Mouse (Mus musculus) adrenal gland (tissue): ENCODE results near the gene Svep1.

Source experiments
- intact Hi-C: fragments of 180-260 bp; cut with DNase I; formaldehyde crosslinking; loops from one replicate; pipeline ENCODE4 v1.15.1; 2025
- long read RNA-seq, 2 experiments: library from polyadenylated mRNA; unstranded; transcript quantifications; one replicate each; pipeline ENCODE4 v2.0.0; 2020; ENCODE audit warnings: borderline replicate concordance in 1 of 2; ENCODE audit not compliant: insufficient replicate concordance in 1 of 2

Gene Svep1
- long read RNA-seq, experiment 1: 0 reads
- long read RNA-seq, experiment 2, partial matches to known transcripts: 2 of 3 reads
- long read RNA-seq, experiment 2, other reads (novel, unspliced or antisense): 0 of 3 reads

DNA sequence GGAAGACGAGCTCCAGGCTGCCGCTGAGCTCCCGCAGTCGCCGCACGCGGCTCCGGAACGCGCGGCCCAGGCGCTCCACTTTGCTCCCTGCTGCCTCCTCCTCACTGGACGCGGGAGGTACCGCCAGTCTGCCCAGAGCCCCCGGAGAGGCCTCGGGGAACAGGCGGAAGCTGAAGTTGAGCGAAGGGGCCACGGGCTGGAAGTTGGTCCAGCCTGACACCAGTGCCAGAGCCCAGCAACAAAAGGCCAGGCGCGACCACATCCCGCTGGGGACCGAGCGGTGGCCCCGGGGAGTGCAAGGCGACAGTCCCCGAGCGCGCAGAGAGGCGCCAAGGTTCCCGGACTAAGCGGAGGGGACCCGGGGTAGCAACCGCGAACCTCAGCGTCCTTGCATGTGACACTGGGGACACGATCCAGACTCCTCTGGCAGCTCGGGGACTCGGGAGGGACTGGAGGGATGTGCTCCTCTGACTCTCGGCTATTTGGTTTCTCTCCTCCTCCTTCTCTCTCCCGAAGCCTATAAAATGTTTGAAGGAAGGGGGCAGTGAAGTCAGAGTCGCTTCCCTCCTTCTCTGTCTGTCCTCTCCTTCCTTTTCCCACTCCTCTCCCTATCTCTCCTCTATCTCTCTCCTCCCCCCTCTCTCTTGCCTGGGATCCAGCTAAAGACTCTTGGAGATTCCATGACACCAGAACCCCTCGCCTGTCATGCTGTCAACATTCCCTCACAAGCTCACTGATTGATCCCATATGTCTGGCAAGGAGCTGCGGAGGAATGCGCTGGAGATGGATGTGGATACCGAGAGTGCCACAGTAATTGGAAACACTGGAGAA lies at the start of gene Svep1:
Gene Svep1 (minus strand): TSS at position 745 of the 831 bp plus-strand sequence.
- intact Hi-C loops: loop anchor here (5.0 kb wide), 1 partner anchor 124 kb away; no protein-coding TSS in a partner anchor

DNA sequence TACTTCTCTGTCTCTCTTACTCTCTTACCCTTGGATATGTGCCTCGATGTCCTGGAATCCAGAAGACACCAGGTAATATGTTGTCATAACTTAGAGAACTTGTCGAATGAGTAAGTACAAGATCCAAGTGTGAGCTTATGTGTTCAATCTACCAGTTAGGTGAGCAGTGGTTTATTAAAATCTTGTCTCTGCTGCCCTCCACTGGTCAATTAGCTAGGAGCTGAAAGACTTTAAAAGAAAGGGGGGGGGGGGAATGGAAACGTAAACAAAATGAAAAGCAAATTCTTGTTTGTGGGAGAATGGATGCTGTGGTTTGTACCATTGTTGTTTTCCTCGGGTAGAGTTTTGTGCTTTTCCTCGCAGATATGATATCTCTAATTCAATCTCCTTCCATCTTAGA lies 46.8 kb upstream of the Svep1 start:
- intact Hi-C loops: loop anchor here (2.0 kb wide), 1 partner anchor 173 kb away; no protein-coding TSS in a partner anchor

DNA sequence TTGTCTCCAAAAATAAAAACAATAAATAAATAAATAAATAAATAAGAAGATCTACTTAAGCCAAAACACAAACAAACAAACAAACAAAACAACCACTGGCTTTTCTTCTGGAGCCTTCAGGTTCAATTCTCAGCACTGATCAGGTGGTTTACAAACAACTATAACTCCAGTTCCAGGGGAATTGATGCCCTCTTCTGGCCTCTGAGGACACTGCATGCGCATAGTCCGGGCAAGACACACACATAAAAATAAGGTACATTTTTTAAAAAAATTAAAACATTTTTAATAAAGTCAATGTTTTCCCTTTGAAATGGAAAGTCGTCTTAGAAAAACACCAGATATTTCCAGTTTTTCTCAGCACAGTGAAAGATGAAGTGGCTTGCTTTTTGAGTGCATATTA lies 45.7 kb upstream of the Svep1 start:
- intact Hi-C loops: loop anchor here (2.0 kb wide), 1 partner anchor 172 kb away; no protein-coding TSS in a partner anchor

DNA sequence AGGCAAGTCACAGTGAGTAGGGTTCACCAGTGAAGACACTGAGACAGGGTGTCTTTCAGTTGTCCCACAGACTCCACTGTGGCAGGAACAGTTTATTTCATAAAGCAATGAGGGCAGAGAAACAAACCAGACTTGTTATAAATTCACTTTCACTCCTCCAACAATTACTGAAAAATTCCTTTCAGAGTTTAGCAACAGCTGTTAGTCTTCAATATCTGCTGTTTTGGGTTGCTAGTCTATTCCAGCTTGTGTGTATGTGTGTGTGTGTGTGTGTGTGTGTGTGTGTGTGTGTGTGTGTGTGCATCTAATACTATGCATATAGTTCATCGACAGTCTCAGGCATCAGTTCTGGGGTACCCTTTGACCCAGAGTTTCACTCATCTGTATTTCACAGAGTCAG lies 38.9 kb upstream of the Svep1 start:
- intact Hi-C loops: loop anchor here (5.0 to 10.0 kb wide), 2 partner anchors 33 to 341 kb away; no protein-coding TSS in a partner anchor

DNA sequence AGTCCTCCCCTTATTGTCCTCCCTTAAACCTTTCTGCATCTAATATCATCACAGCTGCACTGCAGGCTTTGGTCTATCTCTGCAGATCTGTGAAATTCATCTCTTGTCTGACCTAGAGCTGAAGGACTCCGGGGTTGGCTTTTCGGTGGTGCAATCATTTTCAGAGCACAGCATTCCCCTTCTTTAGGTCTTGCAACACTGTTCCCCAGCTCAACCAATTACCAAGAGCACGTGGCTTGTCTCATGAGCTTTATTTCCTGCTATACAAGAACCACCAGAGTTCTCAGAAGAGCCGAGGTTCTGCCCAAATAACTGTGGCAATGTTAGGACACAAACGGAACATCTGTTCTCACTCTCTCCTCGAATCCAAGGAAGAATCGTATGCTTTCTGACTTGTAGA lies 33.8 kb upstream of the Svep1 start:
- intact Hi-C loops: loop anchor here (10.0 kb wide), 1 partner anchor 336 kb away; no protein-coding TSS in a partner anchor

DNA sequence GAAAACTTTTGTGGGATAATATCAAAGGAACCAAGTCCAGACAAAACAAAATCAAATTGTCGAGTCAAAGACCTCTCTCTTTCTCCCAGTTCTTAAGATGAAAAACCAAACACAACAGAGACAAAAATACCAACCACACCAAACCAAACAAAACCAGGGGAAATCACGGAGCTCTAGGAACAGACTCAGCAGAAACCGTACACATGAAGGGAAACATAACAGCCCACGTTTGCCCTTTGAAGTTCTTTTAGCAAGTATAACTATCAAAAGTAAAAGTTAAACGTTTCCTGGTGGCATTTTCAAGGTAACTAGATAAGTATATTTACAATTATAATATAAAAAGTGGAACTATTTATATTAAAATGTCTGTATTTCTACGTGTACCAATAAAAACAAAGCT lies 29.2 kb upstream of the Svep1 start:
- intact Hi-C loops: no loop called here

DNA sequence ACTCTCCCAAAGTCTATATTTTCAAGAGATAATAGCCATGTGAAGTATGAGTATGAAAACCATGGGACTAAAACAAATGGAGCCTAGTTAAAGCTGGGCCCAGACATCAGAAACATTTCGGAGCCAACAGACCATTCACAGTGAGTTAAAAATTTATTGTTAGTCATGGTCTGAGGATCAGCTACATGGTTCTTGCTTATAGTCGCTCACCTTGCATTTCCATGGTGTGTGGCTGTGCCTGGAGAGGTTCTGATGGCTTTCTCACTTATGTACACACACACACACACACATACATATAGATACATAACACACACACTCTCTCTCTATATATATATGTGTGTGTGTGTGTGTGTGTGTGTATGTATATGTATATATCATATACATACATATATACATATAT lies 16.8 kb upstream of the Svep1 start:
- intact Hi-C loops: no loop called here

DNA sequence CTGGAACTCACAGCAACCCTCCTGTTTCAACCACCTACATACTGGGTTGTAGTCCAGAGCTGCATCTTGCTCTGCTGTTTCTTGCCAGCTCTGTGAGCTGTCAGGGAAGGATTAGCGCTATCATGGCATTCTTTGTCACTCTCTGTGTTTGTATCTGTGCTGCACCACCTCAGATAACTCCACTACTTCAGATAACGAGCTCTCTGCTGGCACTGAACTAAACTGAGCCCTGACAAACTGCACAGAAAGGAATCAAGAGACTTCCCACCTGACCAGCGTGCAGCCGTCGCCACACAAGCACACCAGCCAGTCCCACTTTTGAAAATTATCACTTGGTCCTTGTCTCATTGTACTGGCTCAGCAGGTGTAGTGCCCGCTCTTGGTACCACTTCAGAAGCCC lies 4.7 kb upstream of the Svep1 start:
- intact Hi-C loops: loop anchor here (5.0 kb wide), 1 partner anchor 36 kb away; no protein-coding TSS in a partner anchor

DNA sequence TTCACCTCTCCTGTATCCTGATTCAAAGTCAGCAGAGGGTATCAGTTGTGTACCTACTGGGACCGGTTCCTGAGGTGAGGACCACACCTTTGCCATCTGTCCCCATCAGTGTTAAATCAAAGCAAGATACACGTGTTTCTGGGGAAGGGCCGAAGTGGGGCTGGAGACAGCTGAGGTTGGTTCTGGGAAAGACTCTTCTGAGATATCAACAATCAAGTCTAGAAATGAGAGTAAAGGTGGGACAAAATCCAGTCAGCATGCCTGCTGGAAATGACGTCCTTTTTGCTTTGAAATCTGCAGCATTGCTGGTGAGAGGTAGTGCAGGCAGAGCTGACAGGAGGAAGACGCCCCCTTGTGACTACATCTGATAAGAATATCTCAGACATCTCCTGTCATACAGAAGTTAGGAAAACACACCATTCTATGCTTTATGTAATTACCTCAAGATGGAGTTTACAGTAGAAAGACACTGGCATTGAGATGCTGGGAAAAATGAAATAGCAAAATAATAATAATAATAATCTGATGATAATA lies 4.0 kb upstream of the Svep1 start:
- intact Hi-C loops: loop anchor here (5.0 kb wide), 1 partner anchor 37 kb away; no protein-coding TSS in a partner anchor

DNA sequence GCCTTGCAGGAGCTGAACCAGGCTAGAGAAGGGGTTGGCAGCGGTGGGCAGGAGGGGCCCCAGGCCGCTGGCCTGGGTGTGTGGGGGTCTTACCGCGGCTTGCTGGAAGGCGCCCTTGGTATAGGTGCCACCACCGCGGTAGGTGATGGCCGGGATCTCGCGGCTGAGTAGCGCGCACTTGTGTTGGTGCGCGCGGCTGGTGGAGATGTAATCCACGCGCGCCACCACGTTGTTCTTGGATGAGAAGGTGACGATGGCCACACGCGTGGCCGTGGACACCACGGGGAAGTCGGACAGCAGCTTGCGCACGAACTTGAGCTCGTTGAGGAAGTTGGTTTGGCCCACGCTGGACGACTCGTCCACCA lies 927 bp downstream of the Svep1 start:
- intact Hi-C loops: loop anchor here (5.0 kb wide), 1 partner anchor 123 kb away; no protein-coding TSS in a partner anchor

DNA sequence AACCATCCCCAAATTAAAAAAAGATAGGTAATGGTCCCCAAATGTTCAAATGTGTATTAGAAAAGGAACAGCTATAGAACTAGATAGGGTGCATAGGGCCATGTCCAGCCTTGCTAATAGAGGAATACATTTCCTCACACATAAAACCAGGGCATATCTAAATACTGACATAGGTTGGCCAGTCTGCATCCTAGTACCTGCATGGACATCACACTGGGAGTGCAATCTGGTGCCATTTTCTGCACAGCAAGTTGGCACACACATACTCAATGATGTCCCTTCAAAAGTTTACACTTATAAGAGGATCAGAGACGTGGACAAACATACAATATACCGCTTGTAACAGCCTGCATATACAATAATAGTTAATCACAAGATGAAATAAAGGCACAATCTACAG lies 5.0 kb downstream of the Svep1 start:
- intact Hi-C loops: no loop called here

DNA sequence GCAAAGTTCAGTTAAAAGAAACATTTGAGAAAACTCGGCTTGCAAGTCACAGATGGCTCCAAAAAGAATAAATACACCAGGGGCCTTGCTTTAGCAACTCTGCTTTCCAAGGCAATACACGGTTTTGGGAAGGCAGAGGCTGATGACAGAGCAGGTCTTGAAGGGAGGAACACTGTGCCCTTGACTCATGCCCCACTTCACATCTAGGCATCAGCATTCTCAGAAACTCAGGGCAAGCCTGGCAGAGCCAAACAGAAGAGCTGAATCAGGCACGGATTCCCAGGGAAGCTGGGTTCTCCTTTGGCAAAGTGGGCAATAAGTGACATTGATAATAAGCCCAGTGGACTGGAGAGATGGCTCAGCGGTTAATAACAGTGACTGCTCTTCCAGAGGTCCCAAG lies 5.8 kb downstream of the Svep1 start:
- intact Hi-C loops: no loop called here

DNA sequence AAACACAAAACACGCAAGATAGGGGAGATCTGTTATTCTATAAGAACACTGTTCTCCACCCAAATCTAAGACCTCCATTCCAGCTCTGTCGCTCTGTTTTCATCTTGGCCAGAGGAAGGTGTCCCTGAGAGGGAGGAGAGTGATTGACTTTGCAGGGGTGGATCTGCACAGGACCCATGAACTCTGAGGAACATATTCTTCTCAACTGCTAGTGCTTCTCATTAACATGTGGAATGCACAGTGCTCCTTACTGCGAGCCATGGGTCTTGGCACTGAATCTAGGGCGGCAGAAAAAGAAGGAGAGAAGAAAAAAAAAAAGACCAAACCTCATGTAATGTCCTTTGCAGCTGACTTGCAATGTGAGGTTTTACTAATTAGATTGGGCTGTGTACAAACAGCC lies 9.4 kb downstream of the Svep1 start:
- intact Hi-C loops: no loop called here

DNA sequence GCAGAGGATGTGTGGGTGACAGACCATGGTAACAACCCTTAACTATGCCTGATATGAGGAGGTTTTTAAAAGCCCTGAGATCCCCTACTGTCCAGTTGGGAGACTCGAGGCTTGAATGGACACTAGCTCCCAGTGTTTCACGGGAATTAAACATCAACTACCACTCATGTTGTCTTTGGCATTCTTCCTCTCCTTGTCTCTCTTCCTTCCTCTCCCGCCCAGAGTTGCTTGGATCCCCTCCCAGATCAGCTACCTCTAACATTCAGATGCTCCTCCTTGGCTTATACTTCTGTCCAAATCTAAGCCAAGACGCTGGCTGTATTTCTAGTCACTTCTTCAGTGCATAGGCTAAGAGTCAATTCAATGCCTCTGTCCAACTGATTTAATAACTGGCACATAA lies 9.9 kb downstream of the Svep1 start:
- intact Hi-C loops: no loop called here

DNA sequence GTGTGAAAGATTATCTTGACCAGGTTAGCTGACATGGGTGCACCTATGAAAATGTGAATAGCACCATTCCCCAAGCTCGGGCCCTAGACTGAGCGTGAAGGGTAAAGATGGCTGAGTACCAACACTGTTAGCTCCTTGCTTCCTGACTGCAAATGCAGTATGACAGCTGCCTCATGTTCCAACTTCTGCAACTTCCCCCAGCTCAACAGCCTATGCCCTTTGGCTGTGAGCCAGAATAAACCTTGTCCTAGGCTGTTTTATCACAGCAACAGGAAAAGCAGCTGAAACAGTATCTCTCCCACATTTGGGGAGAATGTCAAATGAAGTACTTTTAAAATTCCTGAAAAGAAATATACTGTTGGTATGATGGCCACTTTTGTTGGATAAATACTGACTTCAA lies 10.7 kb downstream of the Svep1 start:
- intact Hi-C loops: no loop called here

DNA sequence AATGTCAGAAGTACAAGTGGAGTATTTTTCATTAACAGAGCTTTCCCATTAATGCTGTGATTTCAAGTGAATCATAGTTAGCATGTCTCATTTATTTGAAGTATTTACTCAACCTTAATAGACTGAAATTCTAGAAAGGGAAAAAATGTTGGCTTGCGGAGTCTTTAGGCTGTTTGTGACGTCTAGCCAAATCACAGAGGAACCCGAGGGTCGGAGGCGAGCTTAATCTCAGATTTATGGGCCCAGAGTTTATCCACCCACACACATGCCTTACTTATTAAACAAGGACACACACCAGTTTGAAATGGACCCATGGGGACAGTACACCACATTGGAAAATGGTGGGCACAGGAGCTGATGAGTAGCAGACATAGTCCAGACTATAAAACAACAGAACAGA lies 17.4 kb downstream of the Svep1 start:
- intact Hi-C loops: no loop called here

DNA sequence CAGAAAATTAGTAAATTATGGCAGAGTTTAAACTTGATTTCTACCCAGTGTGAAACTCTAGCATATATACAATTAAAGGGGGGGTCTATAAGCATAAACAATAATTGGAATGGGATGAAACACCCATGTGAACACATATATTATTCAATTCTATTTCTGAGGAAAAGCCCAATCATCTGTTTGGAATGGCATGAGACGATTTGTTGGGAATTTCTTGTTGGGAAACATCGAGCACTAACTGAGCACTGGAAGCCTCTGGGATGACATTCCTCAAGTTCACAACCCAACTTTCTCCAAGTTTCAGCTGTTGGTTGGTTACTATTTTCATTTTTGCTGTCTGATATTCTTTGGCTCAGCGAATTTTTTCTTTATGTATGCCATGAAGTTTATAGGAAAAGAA lies 21.3 kb downstream of the Svep1 start:
- intact Hi-C loops: no loop called here

DNA sequence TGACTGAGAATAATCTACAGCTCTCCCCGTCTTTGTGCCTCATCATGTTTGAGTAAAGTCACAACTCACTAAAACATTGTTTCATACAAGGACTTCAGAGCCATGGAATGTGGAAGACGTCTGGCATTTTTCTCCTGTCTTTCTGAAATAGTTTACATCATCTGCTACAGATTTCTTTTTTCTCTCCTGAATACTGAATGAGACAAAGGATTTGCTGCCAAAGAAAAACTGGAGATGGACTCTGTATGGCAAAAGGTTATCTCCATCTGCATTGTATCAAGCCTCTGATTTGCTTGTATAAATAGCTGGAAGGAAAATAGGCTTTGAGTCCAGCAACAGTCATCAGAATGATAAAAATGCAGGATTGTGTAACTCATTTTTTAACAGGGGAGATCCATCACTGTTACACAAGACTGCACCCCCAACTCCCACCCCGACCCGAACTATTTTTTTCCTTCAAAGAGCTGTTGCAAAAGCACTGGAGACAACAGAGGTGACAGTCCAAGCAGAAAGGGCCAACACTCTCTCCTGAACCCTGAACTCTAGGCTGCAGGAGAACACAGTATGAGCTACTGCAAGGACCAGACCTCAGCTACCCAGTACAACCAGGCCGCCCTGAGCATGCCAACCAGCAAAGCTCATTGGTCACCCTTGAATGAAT lies 21.8 kb downstream of the Svep1 start:
- intact Hi-C loops: no loop called here

DNA sequence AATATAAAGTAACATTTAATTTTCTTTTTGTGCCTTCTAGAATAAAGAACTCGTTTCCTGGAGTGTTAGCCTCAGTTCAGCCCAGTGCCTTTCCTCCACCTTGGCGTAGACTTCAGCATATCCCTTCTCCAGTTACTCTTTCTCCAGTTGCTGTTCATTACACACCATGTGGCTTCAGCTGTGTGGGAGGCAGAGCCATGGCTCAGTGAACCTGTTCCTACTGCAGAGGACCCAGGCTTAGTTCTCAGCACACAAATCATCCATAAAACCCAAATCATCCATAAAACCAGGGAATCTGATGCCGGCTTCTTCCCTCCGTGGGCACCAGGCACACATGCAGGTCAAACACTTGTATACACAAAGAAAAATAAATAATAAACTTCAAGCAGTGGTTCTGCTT lies 22.8 kb downstream of the Svep1 start:
- intact Hi-C loops: no loop called here

DNA sequence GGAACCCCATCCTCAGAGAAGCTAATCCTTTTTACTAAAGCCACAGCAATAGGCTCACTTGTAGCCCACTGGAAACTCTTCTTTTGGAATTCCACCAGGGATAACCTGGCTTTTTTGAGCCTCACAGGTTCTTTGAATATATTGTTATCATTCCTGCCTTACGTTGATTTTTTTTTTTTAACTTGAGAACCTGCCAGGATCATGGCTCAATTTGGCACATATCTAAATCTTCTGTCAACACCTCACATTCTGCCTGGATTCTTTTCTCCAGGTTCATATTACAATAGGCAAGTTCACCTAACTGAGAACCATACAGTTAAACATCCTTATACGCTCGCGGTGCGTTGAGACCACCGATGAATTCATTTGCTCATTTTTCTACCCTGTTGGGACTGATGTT lies 28.2 kb downstream of the Svep1 start:
- intact Hi-C loops: no loop called here

DNA sequence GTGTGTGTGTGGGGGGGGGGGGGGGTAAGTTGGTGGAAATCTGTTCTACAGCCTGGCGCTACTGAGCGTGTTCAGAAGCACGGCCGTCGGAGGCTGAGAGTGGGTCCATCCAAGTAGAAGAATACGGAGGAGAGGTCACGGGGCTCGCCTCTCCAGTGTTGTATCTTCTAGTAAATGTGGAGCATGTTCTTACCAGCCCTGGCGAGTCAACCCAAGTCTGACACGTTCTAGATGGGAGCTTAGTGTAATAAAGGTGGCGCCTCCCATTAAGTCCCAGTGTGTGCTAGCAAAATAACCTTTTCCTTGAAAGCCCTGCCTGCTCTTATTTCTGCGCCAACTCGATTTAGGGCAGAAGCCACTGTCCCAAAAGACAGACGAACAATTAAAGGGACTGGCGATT lies 29.4 kb downstream of the Svep1 start:
- intact Hi-C loops: no loop called here

DNA sequence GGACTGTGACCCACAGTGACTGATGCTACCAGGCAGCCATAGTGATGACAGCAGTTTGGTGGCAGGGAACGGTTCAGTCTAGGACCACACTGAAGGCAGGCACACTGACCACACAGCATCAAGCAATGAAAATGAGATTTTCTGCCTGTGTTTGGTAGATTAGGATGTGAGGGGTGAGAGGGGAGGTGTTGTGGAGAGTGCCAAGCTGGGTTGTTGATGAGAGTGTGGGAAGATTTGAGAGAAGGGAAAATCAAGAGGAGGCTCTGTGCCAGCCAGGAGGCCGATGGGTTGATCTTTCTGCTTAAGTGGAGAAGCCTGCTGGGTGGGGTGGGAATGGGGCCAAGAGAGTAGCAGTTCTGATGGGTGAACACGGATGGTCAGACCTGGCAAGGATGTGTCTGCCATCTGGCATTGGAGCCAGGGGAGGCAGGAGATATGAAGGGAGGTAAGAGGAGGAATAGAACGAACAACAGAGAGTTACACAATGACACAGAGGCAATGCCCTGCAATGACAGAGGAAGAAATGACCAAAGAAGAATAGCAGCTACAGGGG lies 32.1 kb downstream of the Svep1 start:
- intact Hi-C loops: no loop called here
